Mouse (Mus musculus): Measurements from ENCODE around the gene Zbtb3. TPM values are rescaled to one million over a fixed set of nuclear protein-coding genes. Genes with fewer than 3 reads are reported as not detected.
"Not testable (repeated sequence)": the region's sequence is repeated elsewhere in the genome, so short reads cannot be mapped to it uniquely, and the experiment has no call there.

Zbtb3 gene
- polyA plus RNA-seq, 1 experiment from 2014 or later = 3.5 TPM

DNA sequence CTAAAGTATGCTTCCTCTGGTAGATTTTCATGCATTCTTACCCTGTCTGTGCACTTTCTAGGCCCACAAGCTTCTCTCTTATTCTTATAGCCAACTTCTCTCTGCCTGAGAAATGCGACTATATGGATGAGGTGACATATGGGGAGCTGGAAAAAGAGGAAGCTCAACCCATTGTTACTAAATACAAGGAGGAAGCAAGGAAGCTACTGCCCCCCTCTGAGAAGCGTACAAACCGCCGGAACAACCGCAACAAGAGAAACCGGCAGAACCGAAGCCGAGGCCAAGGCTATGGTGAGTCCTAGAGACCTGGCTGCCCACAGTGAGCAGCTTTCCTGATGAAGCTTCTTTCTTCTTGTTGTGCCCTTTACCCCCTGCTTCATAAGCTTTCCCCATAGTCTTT, 27.3 kb downstream of the Zbtb3 start, which contains the start of gene AC129217.1:
AC129217.1 (plus strand) TSS at position 114 of the 400 bp plus-strand sequence.
- no peak within 1 kb of the TSS for H3K4me3 ChIP-seq
- no peaks in the 10 kb centered on the region for H3K9me3 ChIP-seq (replicated peaks)
- H3K27me3 ChIP-seq = no peaks in the 10 kb centered on the region
- 85% methylated on average over 8 of the region's 8 CpGs for WGBS
- no peak within 1 kb of the TSS for H3K27ac ChIP-seq
- H3K36me3 ChIP-seq = peaks cover 99% of the 10 kb centered on the region
- no peak for ATAC-seq (replicated peaks; ENCODE audit: insufficient number of reproducible peaks, insufficient read depth, low FRiP score, low read depth)
- H3K4me1 ChIP-seq (replicated peaks) = no peaks in the 10 kb centered on the region
- no peak within 1 kb of the TSS for H3K9ac ChIP-seq
- H3K4me2 ChIP-seq = no peak within 1 kb of the TSS

DNA sequence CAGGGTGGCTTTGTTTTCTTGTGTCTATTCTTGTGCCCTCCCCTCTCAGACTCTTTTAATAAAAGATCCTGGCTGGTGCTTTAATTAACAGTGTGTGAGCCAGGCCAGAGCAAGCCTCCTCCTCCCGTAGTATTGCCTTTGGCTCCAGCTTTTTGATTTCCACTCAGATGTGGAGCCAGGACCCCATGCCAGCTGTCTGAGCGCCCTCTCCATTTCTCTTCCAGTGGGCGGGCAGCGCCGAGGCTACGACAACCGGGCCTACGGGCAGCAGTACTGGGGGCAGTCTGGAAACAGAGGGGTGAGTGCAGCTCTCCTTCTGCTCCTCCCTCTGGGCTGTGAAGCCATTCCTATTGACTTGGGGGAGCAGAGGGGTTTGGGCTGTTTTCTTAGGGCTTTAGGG, 28.3 kb downstream of the Zbtb3 start:
- Histone ChIP-seq H3K4me1 (replicated peaks) (no peaks in the 10 kb centered on the region), H3K4me3 (no peak overlapping the region), H3K27ac (no peak overlapping the region), H3K9ac (no peak overlapping the region), H3K36me3 (peaks cover 93% of the 10 kb centered on the region), H3K27me3 (no peaks in the 10 kb centered on the region), H3K9me3 (replicated peaks) (no peaks in the 10 kb centered on the region), H3K4me2 (no peak overlapping the region)
- ATAC-seq (replicated peaks; ENCODE audit: insufficient number of reproducible peaks, insufficient read depth, low FRiP score, low read depth) = no peak
- WGBS = 89% methylated on average over 8 of the region's 8 CpGs

DNA sequence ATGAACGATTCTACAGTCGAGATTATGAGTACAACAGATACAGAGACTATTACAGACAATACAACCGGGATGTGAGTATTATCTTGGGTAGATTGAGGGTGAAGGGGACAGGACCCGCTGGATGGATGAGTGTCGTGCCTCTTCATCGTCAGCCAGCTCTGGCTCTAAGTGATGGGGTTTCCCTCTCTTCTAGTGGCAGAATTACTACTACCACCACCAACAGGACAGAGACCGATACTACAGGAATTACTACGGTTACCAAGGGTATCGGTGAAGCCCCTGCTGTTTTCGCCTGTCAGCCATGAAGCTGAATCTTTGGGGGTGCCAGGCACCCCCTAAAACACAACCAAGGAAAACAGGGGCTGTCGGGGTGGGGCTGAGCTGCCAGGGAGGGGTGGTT, 28.9 kb downstream of the Zbtb3 start:
- no peak for ATAC-seq (replicated peaks; ENCODE audit: insufficient number of reproducible peaks, insufficient read depth, low FRiP score, low read depth)
- WGBS = 77% methylated on average over 11 of the region's 11 CpGs
- no peak overlapping the region for H3K4me2 ChIP-seq
- H3K36me3 ChIP-seq = peaks cover 87% of the 10 kb centered on the region
- no peaks in the 10 kb centered on the region for H3K9me3 ChIP-seq (replicated peaks)
- H3K4me3 ChIP-seq = no peak overlapping the region
- H3K27ac ChIP-seq = no peak overlapping the region
- H3K9ac ChIP-seq = no peak overlapping the region
- no peaks in the 10 kb centered on the region for H3K4me1 ChIP-seq (replicated peaks)
- H3K27me3 ChIP-seq = no peaks in the 10 kb centered on the region

DNA sequence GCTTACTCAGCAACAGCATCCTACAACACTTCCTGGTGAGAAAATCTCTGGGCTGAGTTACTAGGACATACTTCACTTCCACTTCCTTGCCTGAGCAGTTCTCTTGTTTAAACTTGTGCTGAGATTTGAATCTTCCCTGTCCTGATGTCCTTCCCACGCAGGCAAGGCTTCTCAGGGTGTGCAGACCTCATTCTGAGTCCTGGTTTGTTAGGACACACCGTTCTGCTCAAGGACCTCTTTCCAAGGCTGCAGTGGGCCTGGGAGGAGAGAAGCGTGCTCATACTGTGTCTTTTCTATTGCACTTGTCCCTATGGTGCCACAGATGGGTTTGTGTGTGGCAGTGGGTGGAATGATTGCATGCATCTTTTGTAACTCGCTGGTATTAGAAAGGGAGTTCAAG, 30.6 kb downstream of the Zbtb3 start:
- no peak for ATAC-seq (replicated peaks; ENCODE audit: insufficient number of reproducible peaks, insufficient read depth, low FRiP score, low read depth)
- Histone ChIP-seq H3K4me1 (replicated peaks) (peaks cover 2% of the 10 kb centered on the region), H3K27me3 (no peaks in the 10 kb centered on the region), H3K4me3 (no peak overlapping the region), H3K27ac (no peak overlapping the region), H3K9me3 (replicated peaks) (no peaks in the 10 kb centered on the region), H3K36me3 (peaks cover 70% of the 10 kb centered on the region), H3K9ac (no peak overlapping the region), H3K4me2 (no peak overlapping the region)
- WGBS = 94% methylated on average over 4 of the region's 4 CpGs

DNA sequence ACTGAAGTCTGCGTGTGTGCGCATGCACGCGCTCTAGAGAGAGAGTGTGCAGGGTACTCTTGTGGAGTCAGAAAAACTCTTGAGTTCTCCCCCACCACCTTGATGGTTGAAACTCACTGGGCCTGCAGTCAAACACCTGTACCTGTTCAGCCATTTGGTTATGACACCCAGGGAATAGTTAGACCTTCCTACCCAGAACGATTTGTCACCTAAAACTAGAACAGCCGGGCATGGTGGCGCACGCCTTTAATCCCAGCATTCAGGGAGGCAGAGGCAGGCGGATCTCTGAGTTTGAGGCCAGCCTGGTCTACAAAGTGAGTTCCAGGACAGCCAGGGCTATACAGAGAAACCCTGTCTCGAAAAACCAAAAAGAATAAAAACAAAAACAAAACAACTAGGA, 34.0 kb downstream of the Zbtb3 start:
- 94% methylated on average over 10 of the region's 10 CpGs for WGBS
- not testable (repeated sequence) for ATAC-seq (replicated peaks; ENCODE audit: insufficient number of reproducible peaks, insufficient read depth, low FRiP score, low read depth)
- peaks cover 36% of the 10 kb centered on the region for H3K36me3 ChIP-seq

GRCm38 (mm10) chr19:8837251-8837791, 35.0 kb downstream of the Zbtb3 start, which contains the start of gene Bscl2:
Bscl2 (plus strand) TSS chr19:8837467.
- Histone ChIP-seq H3K4me3 (peak within 1 kb of the TSS; percentile 65), H3K9ac (peak within 1 kb of the TSS; percentile 76), H3K4me2 (peak within 1 kb of the TSS; percentile 95), H3K27ac (peak within 1 kb of the TSS; percentile 97), H3K27me3 (no peaks in the 10 kb centered on the region), H3K9me3 (replicated peaks) (no peaks in the 10 kb centered on the region), H3K36me3 (peaks cover 29% of the 10 kb centered on the region), H3K4me1 (replicated peaks) (peaks cover 33% of the 10 kb centered on the region)
- 1% methylated on average over 35 of the region's 38 CpGs for WGBS
- ATAC-seq (replicated peaks; ENCODE audit: insufficient number of reproducible peaks, insufficient read depth, low FRiP score, low read depth) = peak; percentile 65

More for the DNA sequence above, 34.0 kb downstream of the Zbtb3 start:
- H3K9ac ChIP-seq; H3K4me2 ChIP-seq; H3K4me3 ChIP-seq; H3K27ac ChIP-seq; H3K9me3 ChIP-seq (replicated peaks); H3K27me3 ChIP-seq: not testable (repeated sequence)
- H3K4me1 ChIP-seq (replicated peaks) = peaks cover 33% of the 10 kb centered on the region

DNA sequence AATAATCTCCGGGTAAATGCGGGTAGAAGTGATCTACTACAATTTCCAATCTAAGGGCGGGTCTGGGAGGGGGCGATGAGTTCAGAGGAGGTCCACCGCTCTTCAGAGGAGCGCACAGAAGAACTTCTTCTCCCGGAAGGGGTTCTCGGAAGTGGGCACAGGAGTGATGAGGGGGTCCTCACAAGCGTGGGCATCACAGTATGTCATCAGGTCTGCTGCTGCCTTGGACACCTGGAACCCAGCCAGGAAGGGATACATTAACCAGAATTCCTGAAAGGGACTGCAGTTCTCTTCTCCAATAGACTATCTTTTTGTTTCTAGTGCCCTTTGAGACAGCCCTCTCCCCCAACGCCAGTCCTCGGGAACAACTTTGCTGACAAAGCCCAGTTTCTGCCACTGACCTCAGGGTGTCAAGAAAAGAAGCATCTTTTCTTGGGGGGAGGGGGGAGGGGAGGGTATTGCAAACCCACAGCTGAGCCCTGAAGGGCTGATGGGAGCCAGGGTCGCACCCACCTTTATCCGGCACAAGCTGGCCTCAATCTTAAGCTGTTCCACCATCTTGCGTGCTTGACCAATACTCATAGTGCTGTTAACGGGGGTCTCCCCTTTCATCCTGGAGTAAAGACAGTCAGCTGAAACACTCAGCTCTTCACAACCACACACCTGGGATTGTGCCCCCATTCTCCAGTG, 35.8 kb downstream of the Zbtb3 start:
- Histone ChIP-seq H3K9ac (peak overlapping the region; percentile 76), H3K27ac (peak overlapping the region; percentile 97), H3K4me1 (replicated peaks) (peaks cover 33% of the 10 kb centered on the region), H3K4me2 (peak overlapping the region; percentile 95), H3K27me3 (no peaks in the 10 kb centered on the region), H3K9me3 (replicated peaks) (no peaks in the 10 kb centered on the region), H3K4me3 (peak overlapping the region; percentile 65), H3K36me3 (peaks cover 28% of the 10 kb centered on the region)
- no peak for ATAC-seq (replicated peaks; ENCODE audit: insufficient number of reproducible peaks, insufficient read depth, low FRiP score, low read depth)
- WGBS = 20% methylated on average over 15 of the region's 15 CpGs

GRCm38 (mm10) chr19:8839103-8839907, 37.0 kb downstream of the Zbtb3 start, which contains the start of gene Gng3:
Gng3 (minus strand) TSS chr19:8839194.
- no peaks in the 10 kb centered on the region for H3K27me3 ChIP-seq
- H3K36me3 ChIP-seq = peaks cover 17% of the 10 kb centered on the region; the same call in 1 of the 2 replicates
- 0 out of 2 replicates have a peak, but pooled peaks have one; percentile 2 for ATAC-seq (replicated peaks; ENCODE audit: insufficient number of reproducible peaks, insufficient read depth, low FRiP score, low read depth)
- no peaks in the 10 kb centered on the region for H3K9me3 ChIP-seq (replicated peaks)
- H3K27ac ChIP-seq = peak within 1 kb of the TSS; percentile 97
- peak within 1 kb of the TSS; percentile 65 for H3K4me3 ChIP-seq
- peak within 1 kb of the TSS; percentile 76 for H3K9ac ChIP-seq
- WGBS = 66% methylated on average over 11 of the region's 11 CpGs
- H3K4me1 ChIP-seq (replicated peaks) = peaks cover 33% of the 10 kb centered on the region
- H3K4me2 ChIP-seq = peak within 1 kb of the TSS; percentile 95

DNA sequence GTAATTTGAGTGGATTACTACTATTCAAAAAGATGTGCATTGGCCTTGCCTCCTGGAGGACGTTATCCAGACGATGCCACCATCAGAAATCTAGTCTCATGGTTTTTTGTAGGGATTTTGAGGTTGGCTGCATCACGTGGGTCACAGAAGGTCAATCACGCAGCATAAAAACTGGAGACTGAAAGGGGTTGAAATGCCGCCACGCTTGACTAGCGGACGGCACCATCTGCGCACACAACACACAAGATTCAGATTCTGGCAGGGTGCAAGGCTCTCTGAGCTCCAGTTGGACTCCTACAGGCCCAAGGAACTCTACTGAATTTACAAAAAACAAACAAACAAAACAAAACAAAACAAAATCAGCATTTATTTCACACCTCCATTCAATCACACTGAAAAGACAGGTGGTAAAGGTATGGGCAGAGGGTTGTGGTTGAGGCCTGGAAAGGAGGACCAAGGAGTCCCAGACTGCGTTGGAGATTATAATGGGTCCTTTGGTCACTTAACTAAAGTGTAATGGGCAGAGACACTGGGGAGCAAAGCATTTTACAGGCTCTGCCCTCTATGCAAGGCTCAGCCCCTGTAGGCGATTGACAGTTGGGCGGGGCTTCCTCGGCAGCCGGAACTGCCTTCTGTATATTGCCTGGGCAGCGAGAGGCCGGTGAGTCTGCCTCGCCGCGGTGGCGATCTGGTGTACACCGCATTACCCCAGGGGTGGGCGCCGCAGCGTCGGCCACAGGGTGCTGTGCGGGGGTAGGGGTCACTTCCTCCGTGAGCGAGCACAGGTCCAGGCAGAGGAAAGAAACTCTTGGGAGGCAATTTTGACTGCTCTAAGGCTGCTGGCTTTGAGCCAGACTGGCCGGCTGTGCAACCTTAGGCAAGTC, 37.8 kb downstream of the Zbtb3 start:
- ATAC-seq (replicated peaks; ENCODE audit: insufficient number of reproducible peaks, insufficient read depth, low FRiP score, low read depth) = peak; percentile 36
- H3K9ac ChIP-seq = peak overlapping the region; percentile 68
- H3K4me2 ChIP-seq = peak overlapping the region; percentile 84
- 26% methylated on average over 29 of the region's 29 CpGs for WGBS
- no peaks in the 10 kb centered on the region for H3K9me3 ChIP-seq (replicated peaks)
- no peaks in the 10 kb centered on the region for H3K27me3 ChIP-seq
- peak overlapping the region; percentile 64 for H3K4me3 ChIP-seq
- peaks cover 10% of the 10 kb centered on the region; the same call in 1 of the 2 replicates for H3K36me3 ChIP-seq
- peaks cover 33% of the 10 kb centered on the region for H3K4me1 ChIP-seq (replicated peaks)
- no peak overlapping the region for H3K27ac ChIP-seq

DNA sequence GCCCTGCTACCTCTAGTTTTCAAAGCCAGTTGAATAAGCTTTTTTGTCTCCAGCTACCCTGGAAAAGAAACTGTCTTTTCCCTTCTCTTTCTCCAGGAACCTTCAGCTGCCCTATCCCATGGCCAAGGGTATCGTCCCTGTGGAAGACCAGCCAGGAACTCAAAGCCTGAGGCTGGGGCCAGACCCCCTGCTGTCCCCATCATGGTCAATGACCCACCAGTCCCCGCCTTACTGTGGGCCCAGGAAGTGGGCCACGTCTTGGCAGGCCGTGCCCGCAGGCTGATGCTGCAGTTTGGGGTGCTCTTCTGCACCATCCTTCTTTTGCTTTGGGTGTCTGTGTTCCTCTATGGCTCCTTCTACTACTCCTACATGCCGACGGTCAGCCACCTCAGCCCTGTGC, 38.7 kb downstream of the Zbtb3 start:
- no peaks in the 10 kb centered on the region for H3K9me3 ChIP-seq (replicated peaks)
- H3K27me3 ChIP-seq = no peaks in the 10 kb centered on the region
- no peak for ATAC-seq (replicated peaks; ENCODE audit: insufficient number of reproducible peaks, insufficient read depth, low FRiP score, low read depth)
- peak overlapping the region; percentile 68; the same call in 1 of the 2 replicates for H3K9ac ChIP-seq
- H3K27ac ChIP-seq = no peak overlapping the region
- 93% methylated on average over 7 of the region's 7 CpGs for WGBS
- peak overlapping the region; percentile 84 for H3K4me2 ChIP-seq
- H3K36me3 ChIP-seq = peaks cover 14% of the 10 kb centered on the region
- H3K4me3 ChIP-seq = peak overlapping the region; percentile 64
- peaks cover 33% of the 10 kb centered on the region for H3K4me1 ChIP-seq (replicated peaks)

Data from heart, embryonic 15.5 days (tissue).